Mouse (Mus musculus): ENCODE data around the gene Bnc2.

DNA sequence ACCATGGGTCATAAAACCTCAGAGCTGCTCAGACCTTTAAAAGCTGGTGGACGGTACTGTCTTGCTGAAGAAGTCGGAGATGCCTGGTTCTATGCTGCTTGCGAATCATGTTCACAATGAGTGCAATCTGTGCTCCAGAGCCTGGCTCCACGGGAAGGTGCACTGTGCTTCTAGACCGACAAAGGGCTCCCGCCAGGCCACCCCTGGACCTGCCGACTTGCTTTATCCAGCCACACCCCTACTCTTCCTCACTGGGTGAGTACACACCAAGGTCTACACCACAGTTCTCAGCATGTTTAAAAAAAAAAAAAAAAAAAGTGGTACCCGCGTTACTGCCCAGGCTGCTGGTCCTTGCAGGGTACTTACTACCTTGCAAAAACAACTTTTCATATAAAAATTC is 174.8 kb downstream of the Bnc2 start:
- TF ChIP-seq CTCF (IDR thresholded peaks at IDR 0.05; ENCODE audit: borderline replicate concordance, control insufficient read depth, extremely low read depth, insufficient read depth, low read length, poor library complexity) (no peak), POLR2A (IDR thresholded peaks at IDR 0.05; ENCODE audit: control insufficient read depth, extremely low read depth, insufficient read depth, low read length, poor library complexity) (no peak)

Measured in thymus, adult 2 months (tissue).